Mouse (Mus musculus) thymus, adult 2 months (tissue): ENCODE results near the gene Stmn1.

Source experiments
- CTCF ChIP-seq: fragments of 200-500 bp; IDR thresholded peaks from 2 replicates; pipeline ENCODE4 v1.5.1; 2012; ENCODE audit warnings: mild to moderate bottlenecking, control low read depth, low read length, moderate library complexity, borderline replicate concordance; ENCODE audit not compliant: control insufficient read depth, poor library complexity, insufficient read depth; ENCODE audit errors: extremely low read depth
- POLR2A ChIP-seq: fragments of 200-500 bp; IDR thresholded peaks from 2 replicates; pipeline ENCODE4 v1.6.1; 2012; ENCODE audit warnings: mild to moderate bottlenecking, low read length, control low read depth, moderate library complexity; ENCODE audit not compliant: control insufficient read depth, poor library complexity, insufficient read depth; ENCODE audit errors: extremely low read depth

DNA sequence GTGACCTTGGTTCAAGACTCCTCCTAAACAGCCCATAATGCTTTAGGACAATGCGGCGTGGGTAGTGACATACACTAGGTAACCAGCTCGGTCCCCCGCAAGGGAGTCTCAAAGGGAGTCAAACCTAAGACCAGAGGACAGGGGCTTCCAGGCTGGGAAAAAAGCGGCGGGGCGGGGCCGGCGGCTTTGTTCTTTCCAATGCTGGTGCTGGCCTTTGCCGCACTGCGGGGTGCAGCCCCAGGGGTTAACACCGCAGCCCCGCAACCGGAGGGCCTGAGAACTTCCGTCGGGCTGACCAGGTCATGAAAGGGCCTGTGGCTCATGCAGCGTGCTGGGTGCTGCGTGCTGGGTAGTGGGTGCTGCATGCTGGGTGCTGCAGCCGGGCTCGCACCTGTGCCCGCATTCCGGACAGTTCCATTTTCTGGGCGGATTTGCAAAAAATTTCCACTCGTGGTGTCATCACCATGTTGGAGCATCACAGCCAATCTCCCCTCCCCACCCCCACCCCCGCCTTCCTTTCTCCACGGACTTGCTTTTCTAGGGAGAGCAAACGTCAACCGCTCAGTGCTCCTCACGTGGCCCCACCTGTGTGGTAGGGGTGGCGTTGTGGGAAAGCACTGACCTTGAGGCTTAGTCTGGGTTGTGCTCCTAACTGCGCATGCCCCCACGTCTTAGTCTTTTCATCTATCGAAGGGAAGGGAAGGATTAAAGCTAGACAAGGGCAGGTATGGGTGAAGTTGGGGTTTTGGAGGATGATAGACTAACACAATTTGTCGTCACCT, 14.3 kb upstream of the Stmn1 start:
- TF ChIP-seq POLR2A (no peak), CTCF (no peak)
